Mouse (Mus musculus) G1E-ER4 (cell line): Measurements from ENCODE around the gene Pcdh15. TPM values are rescaled to one million over a fixed set of nuclear protein-coding genes. Genes with fewer than 3 reads are reported as not detected.

ENCODE experiments used
- GATA1 ChIP-seq: IDR thresholded peaks from one replicate; pipeline ENCODE4 v1.8.0; 2012; ENCODE audit warnings: low read length, inconsistent platforms
- polyA plus RNA-seq: library from polyadenylated mRNA; stranded (reverse); fragments of >175 nt; gene quantifications from 2 replicates; pipeline ENCODE4 v1.2.3, GENCODE M21; 2012

Gene Pcdh15
- polyA plus RNA-seq, 1 experiment: not detected

DNA sequence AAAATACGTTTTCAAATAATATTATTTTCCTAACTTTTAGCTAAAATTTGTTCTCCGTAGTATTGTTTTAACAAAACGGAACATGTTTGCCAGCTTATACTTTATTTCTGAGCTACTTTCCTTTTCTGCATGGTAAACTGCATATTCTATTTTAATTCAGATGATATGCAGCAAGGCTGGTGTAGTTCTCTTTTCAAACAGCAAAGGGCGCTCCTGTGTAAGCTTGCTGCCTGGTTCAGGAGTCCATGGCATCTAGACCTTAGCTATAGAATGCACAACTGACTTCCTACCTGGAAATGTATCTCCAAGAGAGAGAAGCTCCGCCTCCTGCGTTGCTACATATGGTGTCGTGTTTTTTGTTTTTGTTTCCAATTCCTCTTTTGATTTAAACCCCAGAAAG is 465.1 kb downstream of the Pcdh15 start:
- no peak for TF ChIP-seq GATA1

DNA sequence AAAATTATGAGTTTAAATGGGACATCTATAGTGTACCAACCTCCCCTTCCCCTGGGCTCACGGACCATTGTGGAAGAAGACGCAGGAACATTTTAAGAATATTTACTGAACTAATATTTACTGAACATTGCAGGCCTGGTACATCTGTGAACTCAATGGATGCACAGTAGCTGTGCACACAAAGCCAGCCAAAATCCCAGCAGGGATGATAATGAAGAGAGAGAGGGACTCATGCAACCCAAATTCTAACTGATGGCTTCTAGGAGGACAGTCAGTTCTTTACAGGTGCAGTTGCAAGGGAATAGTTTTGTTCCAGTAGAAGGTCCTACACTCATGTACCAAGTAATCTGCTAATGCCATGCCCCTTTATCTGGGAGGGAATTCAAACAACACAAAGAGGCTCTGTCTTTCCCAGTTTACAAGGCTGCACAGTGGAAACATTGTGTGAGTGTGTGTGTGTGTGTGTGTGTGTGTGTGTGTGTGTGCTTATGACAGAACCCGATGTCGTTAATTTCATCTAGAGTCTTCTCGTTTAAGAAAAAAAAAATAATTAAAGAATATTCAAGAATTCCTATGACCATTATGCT is 475.7 kb downstream of the Pcdh15 start:
- no peak for TF ChIP-seq GATA1

DNA sequence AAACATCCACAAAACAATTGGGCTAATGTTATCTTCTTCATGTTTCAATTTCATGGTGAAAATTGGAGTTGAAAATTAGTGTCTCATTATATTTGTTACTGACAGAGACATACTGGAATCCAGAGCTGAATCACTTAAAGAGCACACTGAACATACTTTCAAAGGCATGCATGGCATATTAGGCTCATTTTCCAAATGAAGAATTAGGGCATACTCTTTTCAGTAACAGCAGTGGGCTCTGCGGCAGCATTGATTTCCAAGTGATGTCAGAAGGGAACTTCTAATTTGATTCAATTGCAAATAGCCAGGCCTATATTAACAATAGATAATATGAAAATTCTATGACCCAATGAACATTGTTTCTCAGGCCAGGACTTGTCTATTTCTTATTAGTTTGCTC is 568.4 kb downstream of the Pcdh15 start:
- TF ChIP-seq GATA1: no peak

DNA sequence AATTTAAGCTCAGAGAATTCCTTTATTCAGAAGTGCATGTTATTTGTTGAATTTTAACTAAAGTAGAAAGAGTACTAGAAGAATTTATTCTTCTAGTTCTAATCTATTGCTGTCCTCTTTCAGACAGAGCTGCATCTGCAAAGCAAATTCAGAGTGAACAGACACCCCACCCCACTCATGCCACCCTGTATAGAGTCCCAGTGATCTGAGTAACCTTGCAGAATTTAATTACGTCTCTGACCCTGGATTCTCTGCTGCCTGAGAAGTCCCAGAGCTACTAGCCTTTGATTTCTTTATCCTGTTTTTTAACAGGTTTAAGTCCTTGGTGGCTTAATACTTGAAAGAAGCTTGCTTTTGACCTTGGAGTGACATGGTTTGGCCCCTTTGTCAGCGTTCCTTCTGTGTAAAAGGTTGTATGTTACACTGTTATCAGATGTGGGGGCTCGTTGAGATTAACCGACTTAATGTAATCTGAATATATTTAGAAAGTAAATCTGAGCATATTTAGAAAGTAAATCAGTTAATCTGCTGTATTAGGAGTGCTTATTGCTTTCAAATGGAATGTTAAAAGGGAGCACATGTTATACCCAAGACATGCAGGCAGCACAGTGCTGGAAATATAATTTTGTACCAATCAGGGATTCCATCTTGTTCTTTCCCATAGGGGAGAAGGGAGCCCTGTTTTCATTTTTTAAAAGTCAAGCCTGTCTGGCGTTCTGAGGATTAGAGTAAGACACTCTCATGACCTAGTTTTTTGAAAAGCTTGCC is 601.6 kb downstream of the Pcdh15 start:
- no peak for TF ChIP-seq GATA1

DNA sequence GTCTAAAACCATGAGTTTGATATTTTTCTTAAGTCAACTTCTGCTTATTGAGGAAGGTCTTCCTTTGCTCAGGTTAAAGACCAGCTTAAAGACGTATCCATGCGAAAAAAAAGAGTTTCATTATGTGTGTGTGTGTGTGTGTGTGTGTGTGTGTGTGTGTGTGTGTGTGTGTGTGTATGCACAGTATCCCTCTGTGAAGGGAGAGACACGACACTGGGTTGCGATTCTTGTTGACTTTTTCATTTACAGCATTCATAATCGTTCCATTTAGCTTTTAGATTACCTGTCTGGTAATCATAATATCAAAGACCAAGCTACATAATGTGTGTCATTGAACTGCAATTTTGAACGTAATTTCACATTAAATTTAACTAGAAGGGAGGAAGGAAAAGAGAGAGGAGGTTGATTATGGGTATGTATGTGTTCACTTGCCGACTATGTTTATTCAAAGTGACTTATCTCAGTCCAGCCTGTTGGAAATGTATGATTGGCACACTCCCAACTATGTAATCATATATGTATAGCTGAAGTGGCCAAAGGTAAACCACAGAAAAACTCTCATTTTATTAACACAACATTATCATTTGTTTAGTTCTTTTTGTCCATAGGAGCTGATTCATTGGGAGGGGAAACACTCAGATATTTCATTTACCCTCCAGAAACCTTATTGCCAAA is 626.6 kb downstream of the Pcdh15 start:
- TF ChIP-seq GATA1: no peak

DNA sequence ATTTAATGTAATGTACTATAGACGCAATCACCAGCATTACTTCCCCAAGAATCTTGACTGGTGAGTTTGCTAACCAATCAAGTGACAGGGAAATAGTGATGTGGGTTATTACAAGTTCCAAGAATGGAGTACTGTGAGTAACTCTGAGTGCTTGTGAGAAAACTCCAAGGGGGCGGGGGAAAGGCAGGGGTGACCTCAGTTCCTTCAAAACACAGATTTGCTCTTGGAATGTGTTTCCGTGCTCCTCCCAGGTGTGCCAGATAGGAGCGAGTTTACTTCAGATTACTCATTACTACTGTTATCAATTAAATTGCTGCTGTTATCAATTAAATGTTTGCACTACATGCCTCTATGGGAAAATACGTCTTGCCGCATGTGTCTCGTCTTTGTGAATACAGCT is 634.1 kb downstream of the Pcdh15 start:
- TF ChIP-seq GATA1: no peak

DNA sequence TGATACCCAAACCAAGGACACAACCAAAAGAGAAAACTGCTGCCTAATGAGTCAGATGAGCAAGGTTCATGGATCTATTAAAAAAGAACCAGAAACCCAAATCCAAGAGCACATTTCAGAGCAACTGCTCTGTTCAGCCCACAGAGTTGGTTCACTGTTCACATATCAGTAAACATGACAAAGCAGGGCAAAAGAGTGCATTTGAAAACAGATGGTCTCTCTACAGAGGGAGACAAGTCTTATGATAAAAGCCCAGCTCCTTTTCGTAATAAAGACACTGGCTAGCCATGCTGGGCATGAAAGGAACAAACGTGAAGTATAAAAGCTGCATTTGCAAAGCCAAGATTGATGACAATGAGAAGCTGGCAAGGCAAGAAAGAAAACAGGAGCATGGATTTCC is 649.9 kb downstream of the Pcdh15 start:
- no peak for TF ChIP-seq GATA1

DNA sequence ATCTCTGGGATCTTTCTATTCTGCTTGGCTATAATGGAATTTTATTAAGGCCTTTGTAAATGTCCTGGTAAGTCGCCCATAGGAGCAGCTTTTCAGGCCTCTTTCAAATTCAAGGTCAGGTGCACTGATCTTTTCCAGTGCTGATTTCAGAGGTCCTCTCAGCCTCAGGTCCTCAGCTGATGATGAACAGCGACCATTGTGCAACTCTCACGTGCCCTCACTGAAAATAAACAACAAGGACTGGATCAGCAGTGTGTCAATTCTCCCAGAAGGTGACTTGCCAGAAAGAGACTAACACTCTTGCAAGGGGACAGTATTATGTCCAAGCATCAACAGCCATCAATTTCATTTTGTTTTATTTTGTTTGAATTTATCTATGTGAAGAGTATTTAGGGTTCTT is 654.7 kb downstream of the Pcdh15 start:
- TF ChIP-seq GATA1: no peak

DNA sequence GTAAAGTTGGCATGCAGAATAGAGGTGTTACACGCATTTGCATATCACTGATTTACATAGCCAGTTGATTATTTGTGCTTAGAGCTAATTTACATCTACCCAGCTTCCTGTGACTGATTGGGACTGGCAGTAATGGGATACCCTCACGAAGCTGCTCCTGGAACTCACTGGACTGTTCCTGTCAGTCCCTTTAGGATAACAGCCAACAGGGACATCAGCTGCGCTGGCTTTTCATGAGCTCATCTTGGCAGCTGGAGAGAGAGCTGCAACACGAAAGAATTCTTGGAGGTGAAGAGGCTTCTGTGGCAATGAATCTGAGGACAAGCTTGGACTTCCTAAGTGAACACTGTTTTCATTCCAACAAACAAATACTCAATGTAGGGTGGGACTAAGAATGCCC is 683.8 kb downstream of the Pcdh15 start:
- TF ChIP-seq GATA1: no peak

DNA sequence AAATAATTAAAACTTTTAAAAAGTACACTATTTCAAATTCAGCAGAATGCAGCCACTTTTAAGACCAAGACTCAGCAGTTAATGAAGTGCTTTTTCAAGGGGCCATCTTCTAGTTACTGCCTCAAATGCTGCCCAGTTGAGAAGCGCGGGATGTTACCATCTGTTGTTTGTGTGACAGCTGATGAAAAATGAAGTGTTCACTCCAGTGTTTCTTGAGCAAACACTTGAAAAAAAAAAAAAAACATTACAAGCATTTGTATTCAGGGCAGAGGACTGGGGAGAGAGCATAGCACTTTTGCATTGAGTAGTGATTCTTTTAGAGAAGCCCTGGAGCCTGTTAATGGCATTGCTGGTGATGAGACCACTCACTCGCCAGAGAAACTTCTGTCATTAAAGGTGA is 689.0 kb downstream of the Pcdh15 start:
- TF ChIP-seq GATA1: no peak

DNA sequence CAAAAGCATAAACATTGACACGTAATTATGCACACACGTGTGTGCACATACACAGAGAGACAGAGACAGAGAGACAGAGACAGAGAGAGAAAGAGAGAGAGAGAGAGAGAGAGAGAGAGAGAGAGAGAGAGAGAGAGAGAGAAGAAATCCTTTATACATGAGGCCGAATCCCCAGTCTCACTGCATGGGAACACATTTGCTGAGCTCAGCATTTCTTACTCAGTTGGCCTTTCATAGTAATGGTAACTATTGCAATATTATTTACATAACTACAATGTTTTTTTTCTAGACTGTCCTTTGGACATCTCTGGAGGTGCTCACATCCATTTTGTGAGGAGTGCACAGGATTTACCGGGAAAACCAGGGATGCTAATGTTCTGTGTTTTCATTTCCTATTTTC is 705.9 kb downstream of the Pcdh15 start:
- no peak for TF ChIP-seq GATA1

DNA sequence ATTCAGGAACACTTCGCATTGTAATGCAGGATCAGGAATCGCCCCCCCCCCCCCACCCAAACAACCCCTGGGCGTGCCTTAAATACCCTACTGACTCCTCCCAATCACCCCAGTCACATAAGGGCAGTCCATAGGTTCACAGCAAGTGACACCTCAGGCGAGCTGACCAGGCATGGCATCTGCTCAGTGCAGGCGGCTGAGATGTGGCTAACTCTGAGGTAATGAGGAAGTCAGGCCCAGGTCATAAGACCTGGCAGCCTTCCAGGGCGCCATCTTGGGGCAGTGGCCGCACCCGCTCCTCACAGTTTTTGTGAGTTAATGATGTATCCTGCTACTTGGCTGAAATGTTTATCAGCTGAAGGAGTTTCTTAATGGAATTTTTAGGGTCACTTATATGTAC is 713.2 kb downstream of the Pcdh15 start:
- TF ChIP-seq GATA1: no peak

DNA sequence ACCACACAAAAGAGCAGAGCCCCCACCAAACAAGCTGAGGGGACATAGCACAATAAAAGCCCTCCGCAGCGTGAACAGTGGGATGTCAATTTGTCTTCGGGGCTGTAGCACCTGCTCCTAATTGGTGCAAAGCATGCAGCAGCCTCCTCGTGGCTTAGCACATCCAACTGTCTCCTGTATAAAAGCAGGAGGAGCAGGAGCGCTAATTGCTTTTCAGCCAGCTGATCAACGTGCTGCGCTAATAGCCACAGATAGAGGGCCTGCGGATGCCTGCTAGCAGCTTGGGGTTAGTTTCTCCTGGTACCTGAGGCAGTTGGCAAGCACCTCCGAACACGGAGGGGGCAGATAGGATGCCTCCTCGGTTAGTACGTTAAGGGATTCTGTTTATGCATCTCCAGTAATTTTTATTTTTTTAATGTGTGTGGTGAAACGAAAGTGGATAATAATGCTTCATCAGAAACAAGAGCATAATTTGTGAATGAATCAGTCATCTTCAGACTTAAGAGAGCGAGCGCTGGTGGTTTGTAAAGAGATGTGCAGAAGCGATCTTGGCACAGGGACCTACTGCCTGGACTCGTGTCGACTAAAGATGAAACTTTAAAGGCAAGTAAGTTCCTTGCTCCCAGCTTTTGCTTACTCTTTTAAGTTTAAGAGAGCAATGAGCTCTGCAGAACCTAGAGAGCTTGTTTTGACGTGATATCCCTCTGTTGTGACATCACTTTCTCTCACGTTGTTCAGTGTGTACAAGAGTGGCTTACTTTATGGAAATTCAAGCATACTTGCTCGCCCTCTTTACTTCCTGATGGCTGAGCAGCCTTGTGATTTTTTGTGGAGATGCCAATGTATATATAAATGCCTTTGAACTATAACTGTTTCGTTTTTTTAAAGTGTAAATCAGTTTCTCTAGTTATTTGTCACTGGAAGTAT is 722.8 kb downstream of the Pcdh15 start:
- no peak for TF ChIP-seq GATA1

DNA sequence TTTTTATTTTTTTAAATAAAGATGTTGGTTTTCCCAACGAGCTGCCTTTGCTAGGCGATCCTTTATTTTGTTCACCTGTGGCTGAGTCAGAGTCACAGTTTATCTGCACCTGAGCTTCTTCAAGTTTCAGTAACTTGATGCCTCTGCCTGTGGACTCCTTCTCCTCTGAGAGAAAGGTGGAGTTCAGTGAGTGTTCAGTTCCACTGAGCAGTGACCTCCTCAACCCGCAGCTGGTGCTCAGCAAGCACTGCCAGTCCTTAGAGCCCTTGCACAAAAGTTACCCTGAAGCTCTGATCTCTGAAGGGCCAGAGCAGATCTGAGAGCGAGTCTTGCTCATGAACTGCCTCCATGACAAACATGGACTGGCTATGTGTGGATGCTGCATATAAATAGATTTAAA is 724.1 kb downstream of the Pcdh15 start:
- no peak for TF ChIP-seq GATA1

DNA sequence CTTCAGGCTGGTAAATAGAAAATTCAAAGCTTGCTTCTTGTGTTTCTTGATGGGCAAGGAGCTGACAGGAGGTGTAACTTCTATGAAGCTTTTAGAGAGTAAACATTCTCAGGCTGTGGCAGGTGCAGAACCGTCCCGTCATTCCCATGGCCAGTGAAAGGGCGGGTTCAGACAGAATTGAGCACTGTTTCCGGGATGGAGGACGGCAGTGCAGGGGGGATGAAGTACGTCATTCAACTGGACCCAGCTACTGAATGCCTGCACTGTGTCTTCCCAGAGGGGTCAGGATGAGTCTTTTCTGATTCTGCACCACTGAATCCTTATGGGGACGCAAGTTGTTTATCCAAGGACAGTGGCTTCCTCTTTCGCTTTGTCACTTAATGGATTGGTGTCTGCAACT is 727.2 kb downstream of the Pcdh15 start:
- TF ChIP-seq GATA1: no peak

DNA sequence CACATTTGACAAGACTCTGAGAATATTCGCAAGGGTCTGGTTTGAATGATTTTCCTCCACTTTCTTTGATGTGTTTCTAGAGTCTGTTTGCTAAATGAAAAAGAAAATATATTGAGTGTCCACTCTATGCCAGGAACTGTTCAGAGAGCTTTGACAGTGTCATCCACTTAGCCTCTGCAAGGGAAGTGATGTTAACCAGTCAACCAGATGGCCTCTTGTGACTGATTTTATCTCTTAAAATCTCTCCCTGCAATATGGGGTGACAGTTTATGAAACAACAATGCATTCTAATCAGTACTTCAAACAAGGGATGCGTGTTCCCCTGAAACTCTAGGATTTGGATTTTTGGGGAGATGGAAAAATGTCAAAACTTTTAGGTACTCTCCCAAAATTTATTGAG is 729.6 kb downstream of the Pcdh15 start:
- TF ChIP-seq GATA1: no peak
